In the genomic region with DNA sequence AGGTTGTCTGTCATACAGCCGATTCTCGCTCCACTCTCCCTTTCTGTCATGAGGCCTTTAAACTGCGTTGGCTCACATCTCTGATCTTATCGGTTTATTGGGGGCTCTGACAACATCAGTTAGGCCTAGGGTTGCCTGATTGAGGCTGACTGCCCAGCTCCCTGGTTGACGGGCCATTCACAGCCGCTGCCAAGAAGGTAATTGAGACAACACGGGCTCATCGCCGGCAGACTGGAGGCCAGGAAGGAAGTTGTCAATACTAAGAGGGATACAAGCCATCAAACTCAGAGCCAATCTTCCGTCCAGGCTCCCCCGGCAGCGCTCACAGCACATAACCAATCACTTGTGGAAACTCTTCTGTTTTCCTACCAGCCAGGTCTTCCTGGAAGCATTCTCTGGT, we compare ENCODE assay signal across 24 mouse cellular contexts. TPM values are rescaled to one million over a fixed set of nuclear protein-coding genes. Genes with fewer than 3 reads are reported as not detected.
DNase-seq lines count a peak whose midpoint lies in the region; ATAC-seq and TF ChIP-seq lines count a peak whose summit lies in the region.
"Had no signal": no experiment of that assay in that cellular context is flagged by ENCODE, and none has a peak within 500 bp of the region (broad histone marks: within the 10 kb centered on the region; RNA-seq: fewer than 3 reads in every experiment).

No protein-coding gene starts in this region.

- no peak overlapping the region for H3K9ac ChIP-seq in embryonic facial prominence, embryonic 14.5 days (ENCODE audit: low read depth, low read length)
- H3K9ac ChIP-seq in heart, adult 2 months (ENCODE audit: low read depth, low read length), result no peak overlapping the region
- H3K9ac ChIP-seq: embryonic facial prominence, embryonic 13.5 days; heart, embryonic 15.5 days; hindbrain, embryonic 13.5 days; limb, embryonic 15.5 days; liver, embryonic 15.5 days; neural tube, embryonic 15.5 days had no signal

- no peaks in the 10 kb centered on the region for H3K27me3 ChIP-seq in embryonic facial prominence, embryonic 14.5 days (replicated peaks; ENCODE audit: control insufficient read depth, insufficient read depth, low read length)
- no peaks in the 10 kb centered on the region for H3K27me3 ChIP-seq in heart, adult 2 months (ENCODE audit: control insufficient read depth, insufficient read depth, low read length)
- H3K27me3 ChIP-seq: embryonic facial prominence, embryonic 13.5 days; heart, embryonic 15.5 days; liver, embryonic 15.5 days; neural tube, embryonic 15.5 days had no signal

- DNase-seq in embryo, embryonic 10.5 days (ENCODE audit: low spot score), result peak; percentile 21
- DNase-seq in embryo, embryonic 11 days, result no peak
- peak; percentile 9 for DNase-seq in Muller cell, postnatal 12 days (ENCODE audit: inconsistent ontology term)
- DNase-seq in embryonic facial prominence, embryonic 14.5 days (ENCODE audit: low spot score), result peak; percentile 74
- peak; percentile 42 for DNase-seq in retina, embryonic 14.5 days (ENCODE audit: low spot score)
- no peak for DNase-seq in heart, adult 2 months
- no peak for DNase-seq in layer of hippocampus, postnatal 25 days (ENCODE audit: extremely low spot score in 1 of 2, low spot score in 1 of 2)
- DNase-seq: adrenal gland, adult 8-10 months; cerebellum, adult 18-20 months; heart, postnatal 36 days; kidney, adult 2 months; kidney, postnatal 10 days; layer of hippocampus, postnatal 36 days; lung, postnatal 10 days; spleen, adult 18-20 months had no signal

- H3K27ac ChIP-seq in embryonic facial prominence, embryonic 14.5 days (replicated peaks; ENCODE audit: low read depth, low read length), result no peak overlapping the region
- no peak overlapping the region for H3K27ac ChIP-seq in heart, adult 2 months
- H3K27ac ChIP-seq: embryonic facial prominence, embryonic 13.5 days; heart, embryonic 15.5 days; hindbrain, embryonic 13.5 days; limb, embryonic 15.5 days; liver, embryonic 15.5 days; midbrain, embryonic 10.5 days; neural tube, embryonic 15.5 days had no signal

- intact Hi-C loops in heart, adult 2 months (cut with DNase I), result no loop called here

- TF ChIP-seq POLR2A in heart, adult 2 months (IDR thresholded peaks at IDR 0.05; ENCODE audit: insufficient read depth, low read depth, low read length), result no peak

- peak; percentile 44; the same call in 1 of the 2 replicates for ATAC-seq in embryonic facial prominence, embryonic 14.5 days (ENCODE audit: low read depth)
- ATAC-seq: CD4-positive, CD25-positive, alpha-beta regulatory T cell, adult 4 months; forebrain, embryonic 14.5 days had no signal

- no peak overlapping the region for H3K4me2 ChIP-seq in embryonic facial prominence, embryonic 14.5 days (ENCODE audit: low read depth, low read length)
- H3K4me2 ChIP-seq: embryonic facial prominence, embryonic 13.5 days; heart, embryonic 15.5 days; hindbrain, embryonic 13.5 days; limb, embryonic 15.5 days; liver, embryonic 15.5 days; neural tube, embryonic 15.5 days had no signal

- H3K79me2 ChIP-seq in heart, adult 2 months (replicated peaks; ENCODE audit: control insufficient read depth, insufficient read depth, low read length), result no peaks in the 10 kb centered on the region

- H3K4me3 ChIP-seq in embryonic facial prominence, embryonic 14.5 days (ENCODE audit: low read depth, low read length), result no peak overlapping the region
- no peak overlapping the region for H3K4me3 ChIP-seq in heart, adult 2 months
- H3K4me3 ChIP-seq: embryonic facial prominence, embryonic 13.5 days; heart, embryonic 15.5 days; hindbrain, embryonic 13.5 days; limb, embryonic 15.5 days; liver, embryonic 15.5 days; midbrain, embryonic 10.5 days; neural tube, embryonic 15.5 days had no signal

- WGBS in embryonic facial prominence, embryonic 14.5 days, result 28% methylated on average over 12 of the region's 12 CpGs
- 46% methylated on average over 12 of the region's 12 CpGs for WGBS in heart, adult 2 months

- TF ChIP-seq CTCF in heart, adult 2 months (IDR thresholded peaks at IDR 0.05), result no peak

- no peak for TF ChIP-seq EP300 in heart, adult 2 months (IDR thresholded peaks at IDR 0.05; ENCODE audit: insufficient read depth, low read depth, low read length)

- H3K36me3 ChIP-seq in embryonic facial prominence, embryonic 14.5 days (ENCODE audit: control insufficient read depth, insufficient read depth, low read length), result peaks cover 28% of the 10 kb centered on the region
- no peaks in the 10 kb centered on the region for H3K36me3 ChIP-seq in heart, adult 2 months (ENCODE audit: control insufficient read depth, insufficient read depth, low read length)
- H3K36me3 ChIP-seq: heart, embryonic 15.5 days; liver, embryonic 15.5 days had no signal

- peaks cover 7% of the 10 kb centered on the region; the same call in 1 of the 2 replicates for H3K4me1 ChIP-seq in embryonic facial prominence, embryonic 14.5 days (ENCODE audit: control insufficient read depth, insufficient read depth, low read length)
- H3K4me1 ChIP-seq in heart, adult 2 months (ENCODE audit: control insufficient read depth, insufficient read depth, low read length), result no peaks in the 10 kb centered on the region
- H3K4me1 ChIP-seq: heart, embryonic 15.5 days; liver, embryonic 15.5 days; neural tube, embryonic 15.5 days had no signal

- H3K9me3 ChIP-seq in embryonic facial prominence, embryonic 14.5 days (ENCODE audit: control insufficient read depth, low read length), result peaks cover 6% of the 10 kb centered on the region; the same call in 1 of the 2 replicates
- H3K9me3 ChIP-seq: heart, embryonic 15.5 days had no signal

RNA-seq across cellular contexts. Expression of a gene that starts 41.7 kb away (rescaled TPM):
- polyA plus RNA-seq in embryonic facial prominence, embryonic 14.5 days (2014; fragmentation: Nextera tagmentation; extraction: Ambion mirVana), result 18.6 and 19.5 TPM in 2 replicates
- total RNA-seq in heart, adult 2 months (2021), result 10 to 100 TPM; 19.6 to 24.3 TPM
- 6.9 and 11.2 TPM in 2 replicates for polyA plus RNA-seq in heart, adult 2 months (2012; rRNA removed)
- 10 to 100 TPM; 38.9 to 47.5 TPM for total RNA-seq in layer of hippocampus, postnatal 25 days (2021)

Comparison
In these comparisons a context has a peak if more than half of its experiments do, and no peak if none do; other contexts are left out.
1. DNase-seq: peak in embryo, embryonic 10.5 days (single experiment), Muller cell, postnatal 12 days (single experiment), embryonic facial prominence, embryonic 14.5 days (single experiment) and retina, embryonic 14.5 days (single experiment); none in embryo, embryonic 11 days (single experiment), heart, adult 2 months (0 of 2) and layer of hippocampus, postnatal 25 days (0 of 2).